Mouse (Mus musculus) hindbrain, embryonic 16.5 days (tissue): ENCODE results near the gene Fgf14. TPM values are rescaled to one million over a fixed set of nuclear protein-coding genes. Genes with fewer than 3 reads are reported as not detected.

ENCODE experiments used
- ATAC-seq: fragments of 200-750 bp; cut with Nextera tagmentation; 2 replicates; pipeline ENCODE4 v1.8.0; 2017; ENCODE audit warnings: moderate TSS enrichment, moderate library complexity
- H3K27ac ChIP-seq: fragments of 300-500 bp; sonication (generic); 2 replicates; pipeline ENCODE4 v1.5.1; 2014; ENCODE audit warnings: low read depth, mild to moderate bottlenecking, control low read depth, low read length, moderate library complexity
- H3K27me3 ChIP-seq: fragments of 300-500 bp; sonication (generic); replicated peaks from 2 replicates; pipeline ENCODE4 v1.6.1; 2014; ENCODE audit warnings: low read length; ENCODE audit not compliant: control insufficient read depth, insufficient read depth
- H3K36me3 ChIP-seq: fragments of 300-500 bp; sonication (generic); 2 replicates; pipeline ENCODE4 v1.6.1; 2014; ENCODE audit warnings: mild to moderate bottlenecking, low read length, moderate library complexity, mixed read lengths; ENCODE audit not compliant: control insufficient read depth, insufficient read depth
- H3K4me1 ChIP-seq: fragments of 300-500 bp; sonication (generic); 2 replicates; pipeline ENCODE4 v1.6.1; 2014; ENCODE audit warnings: low read depth, low read length; ENCODE audit not compliant: control insufficient read depth, insufficient read depth
- H3K4me2 ChIP-seq: fragments of 300-500 bp; sonication (generic); 2 replicates; pipeline ENCODE4 v1.6.1; 2014; ENCODE audit warnings: mild to moderate bottlenecking, low read length, control low read depth, moderate library complexity
- H3K4me3 ChIP-seq: fragments of 300-500 bp; sonication (generic); 2 replicates; pipeline ENCODE4 v1.5.1; 2014; ENCODE audit warnings: mild to moderate bottlenecking, low read length, control low read depth, moderate library complexity
- H3K9ac ChIP-seq: fragments of 300-500 bp; sonication (generic); 2 replicates; pipeline ENCODE4 v1.6.1; 2014; ENCODE audit warnings: low read depth, mild to moderate bottlenecking, control low read depth, low read length, moderate library complexity
- H3K9me3 ChIP-seq: fragments of 300-500 bp; sonication (generic); 2 replicates; pipeline ENCODE4 v1.6.1; 2014; ENCODE audit warnings: mild to moderate bottlenecking, low read length, moderate library complexity; ENCODE audit not compliant: control insufficient read depth
- WGBS: fragments of 180-500 bp; shearing (Covaris S2); extraction: QIAGEN DNeasy Blood & Tissue Kit; methylation state at CpG from one replicate; pipeline ENCODE4 v1.1.7; 2014; 5-methylcytosine and 5-hydroxymethylcytosine counted together
- polyA plus RNA-seq: library from polyadenylated mRNA; unstranded; fragments of >200 nt; fragmentation: Nextera tagmentation; extraction: Ambion mirVana; gene quantifications from 2 replicates; pipeline ENCODE4 v1.2.1, GENCODE M21; 2015

Fgf14 gene
- polyA plus RNA-seq, 1 experiment from 2014 or later, result 38.6 TPM

GRCm38 (mm10) chr14:124191913-124192814, 484.8 kb downstream of the Fgf14 start:
- WGBS, result under 1% methylated on average over 40 of the region's 42 CpGs
- ATAC-seq, result peak; percentile 90

GRCm38 (mm10) chr14:124180265-124180664, 496.7 kb downstream of the Fgf14 start:
- H3K4me2 ChIP-seq, result no peak overlapping the region
- no peak for ATAC-seq
- no peak overlapping the region for H3K4me3 ChIP-seq
- no peaks in the 10 kb centered on the region for H3K4me1 ChIP-seq
- H3K27me3 ChIP-seq, result no peaks in the 10 kb centered on the region
- WGBS, result 76% methylated on average over 1 of the region's 1 CpGs
- no peak overlapping the region for H3K27ac ChIP-seq
- no peak overlapping the region for H3K9ac ChIP-seq
- no peaks in the 10 kb centered on the region for H3K36me3 ChIP-seq
- no peaks in the 10 kb centered on the region for H3K9me3 ChIP-seq

More at GRCm38 (mm10) chr14:124191913-124192814, 484.8 kb downstream of the Fgf14 start:
- no peaks in the 10 kb centered on the region for H3K4me1 ChIP-seq
- H3K9ac ChIP-seq, result peak overlapping the region; percentile 77
- peak overlapping the region; percentile 84 for H3K27ac ChIP-seq
- H3K4me2 ChIP-seq, result peak overlapping the region; percentile 84
- H3K36me3 ChIP-seq, result no peaks in the 10 kb centered on the region
- H3K9me3 ChIP-seq, result no peaks in the 10 kb centered on the region
- H3K4me3 ChIP-seq, result peak overlapping the region; percentile 61
- no peaks in the 10 kb centered on the region; the same call in 1 of the 2 replicates for H3K27me3 ChIP-seq

- 92% methylated on average over 1 of the region's 1 CpGs for WGBS
- H3K4me3 ChIP-seq, result no peak overlapping the region
- H3K9me3 ChIP-seq, result no peaks in the 10 kb centered on the region
- no peak overlapping the region for H3K4me2 ChIP-seq
- H3K36me3 ChIP-seq, result no peaks in the 10 kb centered on the region
- no peaks in the 10 kb centered on the region for H3K4me1 ChIP-seq
- no peak for ATAC-seq
- H3K27me3 ChIP-seq, result no peaks in the 10 kb centered on the region
- no peak overlapping the region for H3K9ac ChIP-seq
- no peak overlapping the region for H3K27ac ChIP-seq
Measured at GRCm38 (mm10) chr14:124174111-124174510, 502.8 kb downstream of the Fgf14 start.

GRCm38 (mm10) chr14:124163618-124164185, 513.2 kb downstream of the Fgf14 start:
- WGBS, result 51% methylated on average over 1 of the region's 1 CpGs
- Histone ChIP-seq H3K36me3 (no peaks in the 10 kb centered on the region), H3K4me2 (no peak overlapping the region), H3K4me1 (no peaks in the 10 kb centered on the region), H3K27ac (no peak overlapping the region), H3K27me3 (no peaks in the 10 kb centered on the region), H3K4me3 (no peak overlapping the region), H3K9me3 (no peaks in the 10 kb centered on the region), H3K9ac (no peak overlapping the region)
- no peak for ATAC-seq

- no peak overlapping the region for H3K27ac ChIP-seq
- ATAC-seq, result no peak
- no peak overlapping the region for H3K4me3 ChIP-seq
- no peaks in the 10 kb centered on the region for H3K36me3 ChIP-seq
- no peak overlapping the region for H3K9ac ChIP-seq
- H3K4me1 ChIP-seq, result no peaks in the 10 kb centered on the region
- H3K9me3 ChIP-seq, result no peaks in the 10 kb centered on the region
- H3K4me2 ChIP-seq, result no peak overlapping the region
- H3K27me3 ChIP-seq, result no peaks in the 10 kb centered on the region
Measured at GRCm38 (mm10) chr14:124147378-124147777, 529.5 kb downstream of the Fgf14 start.

GRCm38 (mm10) chr14:124107205-124107873, 569.6 kb downstream of the Fgf14 start:
- ATAC-seq, result no peak
- Histone ChIP-seq H3K4me1 (no peaks in the 10 kb centered on the region), H3K36me3 (no peaks in the 10 kb centered on the region), H3K27ac (no peak overlapping the region), H3K9ac (no peak overlapping the region), H3K9me3 (no peaks in the 10 kb centered on the region), H3K4me2 (no peak overlapping the region), H3K27me3 (no peaks in the 10 kb centered on the region), H3K4me3 (no peak overlapping the region)
- 93% methylated on average over 1 of the region's 1 CpGs for WGBS

GRCm38 (mm10) chr14:124083126-124083525, 593.8 kb downstream of the Fgf14 start:
- Histone ChIP-seq H3K27ac (no peak overlapping the region), H3K9ac (no peak overlapping the region), H3K27me3 (no peaks in the 10 kb centered on the region), H3K36me3 (no peaks in the 10 kb centered on the region), H3K4me2 (no peak overlapping the region), H3K4me3 (no peak overlapping the region), H3K4me1 (no peaks in the 10 kb centered on the region), H3K9me3 (no peaks in the 10 kb centered on the region)
- ATAC-seq, result no peak

GRCm38 (mm10) chr14:124044016-124044415, 632.9 kb downstream of the Fgf14 start:
- Histone ChIP-seq H3K27me3 (no peaks in the 10 kb centered on the region), H3K36me3 (no peaks in the 10 kb centered on the region), H3K4me1 (no peaks in the 10 kb centered on the region), H3K9me3 (no peaks in the 10 kb centered on the region), H3K27ac (no peak overlapping the region), H3K9ac (no peak overlapping the region), H3K4me2 (no peak overlapping the region), H3K4me3 (no peak overlapping the region)
- 81% methylated on average over 1 of the region's 1 CpGs for WGBS
- peak; percentile 60; the same call in 1 of the 2 replicates for ATAC-seq

- H3K27me3 ChIP-seq, result no peaks in the 10 kb centered on the region
- no peak overlapping the region for H3K9ac ChIP-seq
- WGBS, result 74% methylated on average over 1 of the region's 1 CpGs
- H3K9me3 ChIP-seq, result no peaks in the 10 kb centered on the region
- no peak overlapping the region for H3K27ac ChIP-seq
- no peak overlapping the region for H3K4me3 ChIP-seq
- ATAC-seq, result no peak
- H3K4me1 ChIP-seq, result no peaks in the 10 kb centered on the region; the same call in none of the 2 replicates
- H3K4me2 ChIP-seq, result no peak overlapping the region
- no peaks in the 10 kb centered on the region for H3K36me3 ChIP-seq
Measured at GRCm38 (mm10) chr14:124040651-124041050, 636.3 kb downstream of the Fgf14 start.
